Mouse (Mus musculus) embryo, embryonic 11.5 days (tissue): ENCODE results near the gene Glcci1.

Experiments used
- DNase-seq: peaks from one replicate; pipeline ENCODE4 v3.0.0-alpha.2; 2012; ENCODE audit warnings: low read depth, low spot score

The Glcci1 gene

DNA sequence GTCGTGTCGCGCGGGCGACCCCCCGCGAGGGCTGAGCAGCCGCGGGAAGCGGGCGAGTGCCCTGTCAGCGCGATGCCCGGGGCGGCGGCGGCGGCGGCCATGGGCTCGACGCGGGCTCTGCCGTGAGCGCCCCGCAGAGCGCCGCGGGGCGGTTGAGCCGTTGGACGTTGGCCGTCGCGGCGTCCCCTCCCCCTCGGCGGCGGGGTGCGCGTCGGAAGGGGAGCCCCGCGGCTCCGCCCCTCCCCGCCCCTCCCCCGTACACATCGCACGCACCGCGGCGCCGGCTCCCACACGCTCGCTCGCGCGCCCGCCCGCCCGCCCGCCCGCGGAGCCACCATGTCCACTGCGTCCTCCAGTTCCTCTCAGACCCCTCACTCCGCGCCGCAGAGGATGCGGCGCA, at the start of gene Glcci1:
Gene Glcci1 (plus strand): TSS at position 50 of the 400 bp plus-strand sequence.
- peak; percentile 59 for DNase-seq

GRCm38 (mm10) chr6:8462447-8462846, 47.0 kb upstream of the Glcci1 start:
- DNase-seq, result no peak

- no peak for DNase-seq
Measured at GRCm38 (mm10) chr6:8465388-8465787, 44.0 kb upstream of the Glcci1 start.

GRCm38 (mm10) chr6:8465985-8466384, 43.4 kb upstream of the Glcci1 start:
- no peak for DNase-seq

- DNase-seq, result no peak
Measured at GRCm38 (mm10) chr6:8467667-8468337, 41.6 kb upstream of the Glcci1 start.

GRCm38 (mm10) chr6:8469918-8470317, 39.5 kb upstream of the Glcci1 start:
- no peak for DNase-seq

- no peak for DNase-seq
Measured at GRCm38 (mm10) chr6:8472125-8472524, 37.3 kb upstream of the Glcci1 start.

DNA sequence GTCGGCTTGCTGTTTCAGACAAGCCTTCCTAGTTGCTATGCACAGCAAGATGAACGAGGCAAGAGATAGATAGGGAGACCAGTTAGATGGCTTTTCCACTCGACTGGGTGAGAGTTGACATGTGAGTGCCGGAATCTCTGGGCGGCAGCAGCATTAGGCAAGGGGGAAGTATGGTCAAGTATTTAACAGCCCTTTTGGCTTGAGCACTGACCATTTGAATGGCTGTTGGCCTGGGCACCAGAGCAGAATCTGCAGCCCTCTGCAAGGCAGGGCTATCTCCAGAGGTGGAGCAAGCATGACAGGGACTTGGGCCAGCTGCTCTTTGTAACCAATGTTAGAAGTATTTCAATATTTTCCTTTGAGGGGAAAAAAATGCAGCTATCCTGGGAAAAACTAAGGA, 36.5 kb upstream of the Glcci1 start:
- DNase-seq, result no peak

DNA sequence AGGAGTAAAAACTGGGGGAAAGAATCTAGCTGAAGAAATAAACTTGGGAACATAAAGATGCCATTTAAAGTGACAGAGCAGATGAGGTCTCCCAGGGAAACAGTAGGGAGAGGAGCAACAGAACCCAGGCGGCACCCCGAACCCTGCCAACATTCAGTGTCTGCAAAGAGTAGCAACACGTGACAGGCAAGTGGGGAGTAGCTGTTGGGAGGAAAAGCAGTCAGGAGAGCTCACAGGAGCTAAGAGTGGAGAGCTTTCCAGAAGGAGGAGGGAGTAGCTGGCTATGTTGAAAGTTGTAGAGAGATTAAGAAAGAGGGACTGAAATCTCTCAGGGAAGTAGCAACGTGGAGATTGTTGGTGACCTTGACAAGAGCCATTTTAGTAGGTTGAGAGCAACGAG, 35.9 kb upstream of the Glcci1 start:
- no peak for DNase-seq

DNA sequence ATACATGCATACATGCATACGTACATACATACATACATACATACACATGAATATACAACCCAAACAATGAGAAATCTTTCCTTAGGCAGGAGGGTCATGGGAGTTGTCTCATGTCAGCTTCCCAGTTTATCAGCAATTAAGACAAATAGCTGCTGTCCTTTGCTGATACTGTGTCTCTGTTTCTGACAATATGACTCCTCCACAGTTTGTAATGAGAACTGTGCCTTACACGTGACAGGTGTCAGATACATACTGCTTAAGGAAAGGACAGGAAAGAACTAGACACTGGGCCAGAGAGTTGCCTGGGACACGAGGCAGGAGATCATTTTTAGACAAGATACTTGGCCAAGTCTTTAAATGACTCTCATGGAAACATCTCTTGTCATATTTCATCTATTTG, 35.1 kb upstream of the Glcci1 start:
- DNase-seq, result no peak

- no peak for DNase-seq
Measured at GRCm38 (mm10) chr6:8474820-8475219, 34.6 kb upstream of the Glcci1 start.

- no peak for DNase-seq
Measured at GRCm38 (mm10) chr6:8479176-8479575, 30.2 kb upstream of the Glcci1 start.

- DNase-seq, result no peak
Measured at GRCm38 (mm10) chr6:8484437-8485275, 24.7 kb upstream of the Glcci1 start.

- DNase-seq, result no peak
Measured at GRCm38 (mm10) chr6:8485414-8486175, 23.8 kb upstream of the Glcci1 start.

GRCm38 (mm10) chr6:8486391-8487043, 22.9 kb upstream of the Glcci1 start:
- DNase-seq, result no peak

- DNase-seq, result no peak
Measured at GRCm38 (mm10) chr6:8487044-8487853, 22.2 kb upstream of the Glcci1 start.

GRCm38 (mm10) chr6:8488249-8488648, 21.2 kb upstream of the Glcci1 start:
- no peak for DNase-seq

GRCm38 (mm10) chr6:8489266-8489665, 20.1 kb upstream of the Glcci1 start:
- no peak for DNase-seq

GRCm38 (mm10) chr6:8489938-8490585, 19.3 kb upstream of the Glcci1 start:
- DNase-seq, result no peak

DNA sequence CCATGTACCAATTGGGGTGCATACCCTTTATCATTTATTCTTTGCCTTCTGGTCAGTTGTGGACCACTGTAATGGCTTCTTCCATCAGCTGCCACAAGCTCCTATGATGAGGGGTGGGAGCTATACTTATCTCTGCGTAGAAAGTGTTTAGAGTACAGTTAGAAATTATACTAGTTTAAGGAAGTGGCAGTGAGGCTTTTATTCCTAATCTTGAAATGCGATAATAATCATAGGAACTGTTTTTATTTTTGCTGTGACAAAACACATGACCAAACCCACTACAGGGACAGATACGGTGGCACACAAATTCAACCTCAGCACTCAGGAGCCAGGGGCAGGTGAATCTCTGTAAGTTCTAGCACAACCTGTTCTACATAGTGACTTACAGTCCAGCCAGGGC, 17.2 kb upstream of the Glcci1 start:
- DNase-seq, result no peak
